Mouse (Mus musculus): ENCODE measurements around the gene Lpp. TPM values are rescaled to one million over a fixed set of nuclear protein-coding genes. Genes with fewer than 3 reads are reported as not detected.

Lpp gene
- polyA plus RNA-seq, 1 experiment from 2014 or later, result 25.9 TPM

- H3K27ac ChIP-seq, result no peak overlapping the region
- no peak overlapping the region for H3K4me2 ChIP-seq (replicated peaks)
- no peaks in the 10 kb centered on the region for H3K9me3 ChIP-seq (replicated peaks)
- no peak for ATAC-seq (ENCODE audit: low FRiP score)
- 86% methylated on average over 5 of the region's 5 CpGs for WGBS
- no peaks in the 10 kb centered on the region for H3K27me3 ChIP-seq
- H3K36me3 ChIP-seq, result no peaks in the 10 kb centered on the region
- no peak overlapping the region for H3K9ac ChIP-seq
- H3K4me3 ChIP-seq, result no peak overlapping the region
- H3K4me1 ChIP-seq, result no peaks in the 10 kb centered on the region
These were observed 259.7 kb downstream of the Lpp start for GRCm38 (mm10) chr16:24653041-24653440.

- Histone ChIP-seq H3K4me2 (replicated peaks) (no peak overlapping the region), H3K9ac (no peak overlapping the region), H3K36me3 (no peaks in the 10 kb centered on the region), H3K27ac (no peak overlapping the region), H3K4me3 (no peak overlapping the region), H3K4me1 (no peaks in the 10 kb centered on the region), H3K27me3 (no peaks in the 10 kb centered on the region), H3K9me3 (replicated peaks) (no peaks in the 10 kb centered on the region)
- ATAC-seq (ENCODE audit: low FRiP score), result no peak
- WGBS, result 97% methylated on average over 3 of the region's 3 CpGs
These were observed 261.8 kb downstream of the Lpp start for GRCm38 (mm10) chr16:24655116-24655515.

- Histone ChIP-seq H3K4me2 (replicated peaks) (no peak overlapping the region), H3K27me3 (no peaks in the 10 kb centered on the region), H3K4me1 (no peaks in the 10 kb centered on the region), H3K9me3 (replicated peaks) (no peaks in the 10 kb centered on the region), H3K9ac (no peak overlapping the region), H3K4me3 (no peak overlapping the region), H3K36me3 (no peaks in the 10 kb centered on the region), H3K27ac (no peak overlapping the region)
- no peak for ATAC-seq (ENCODE audit: low FRiP score)
- WGBS, result 94% methylated on average over 8 of the region's 8 CpGs
These were observed 262.7 kb downstream of the Lpp start for GRCm38 (mm10) chr16:24656026-24656425.

GRCm38 (mm10) chr16:24656752-24657151 lies 263.4 kb downstream of the Lpp start:
- Histone ChIP-seq H3K4me3 (no peak overlapping the region), H3K9me3 (replicated peaks) (no peaks in the 10 kb centered on the region), H3K27ac (no peak overlapping the region), H3K4me2 (replicated peaks) (no peak overlapping the region), H3K4me1 (no peaks in the 10 kb centered on the region), H3K9ac (no peak overlapping the region), H3K36me3 (no peaks in the 10 kb centered on the region), H3K27me3 (no peaks in the 10 kb centered on the region)
- 94% methylated on average over 5 of the region's 5 CpGs for WGBS
- no peak for ATAC-seq (ENCODE audit: low FRiP score)

GRCm38 (mm10) chr16:24659049-24659448 lies 265.7 kb downstream of the Lpp start:
- no peak for ATAC-seq (ENCODE audit: low FRiP score)
- no peak overlapping the region for H3K9ac ChIP-seq
- H3K4me1 ChIP-seq, result no peaks in the 10 kb centered on the region
- H3K27ac ChIP-seq, result no peak overlapping the region
- no peak overlapping the region for H3K4me2 ChIP-seq (replicated peaks)
- no peaks in the 10 kb centered on the region for H3K9me3 ChIP-seq (replicated peaks)
- H3K4me3 ChIP-seq, result no peak overlapping the region
- H3K36me3 ChIP-seq, result no peaks in the 10 kb centered on the region
- WGBS, result 92% methylated on average over 2 of the region's 2 CpGs
- H3K27me3 ChIP-seq, result no peaks in the 10 kb centered on the region

GRCm38 (mm10) chr16:24664131-24664530 lies 270.8 kb downstream of the Lpp start:
- ATAC-seq (ENCODE audit: low FRiP score), result no peak
- Histone ChIP-seq H3K4me2 (replicated peaks) (no peak overlapping the region), H3K4me3 (no peak overlapping the region), H3K27ac (no peak overlapping the region), H3K4me1 (no peaks in the 10 kb centered on the region), H3K27me3 (no peaks in the 10 kb centered on the region), H3K9ac (no peak overlapping the region), H3K36me3 (no peaks in the 10 kb centered on the region), H3K9me3 (replicated peaks) (no peaks in the 10 kb centered on the region)

- 84% methylated on average over 5 of the region's 5 CpGs for WGBS
- no peak overlapping the region for H3K27ac ChIP-seq
- no peaks in the 10 kb centered on the region for H3K36me3 ChIP-seq
- ATAC-seq (ENCODE audit: low FRiP score), result no peak
- H3K9me3 ChIP-seq (replicated peaks), result no peaks in the 10 kb centered on the region
- no peaks in the 10 kb centered on the region for H3K4me1 ChIP-seq
- no peaks in the 10 kb centered on the region for H3K27me3 ChIP-seq
- no peak overlapping the region for H3K4me2 ChIP-seq (replicated peaks)
- no peak overlapping the region for H3K9ac ChIP-seq
- H3K4me3 ChIP-seq, result no peak overlapping the region
These were observed 276.6 kb downstream of the Lpp start for GRCm38 (mm10) chr16:24669718-24670460.

- no peaks in the 10 kb centered on the region for H3K9me3 ChIP-seq (replicated peaks)
These were observed 285.6 kb downstream of the Lpp start for GRCm38 (mm10) chr16:24678942-24679341.

GRCm38 (mm10) chr16:24695062-24695461 lies 301.8 kb downstream of the Lpp start:
- H3K4me3 ChIP-seq, result no peak overlapping the region
- no peaks in the 10 kb centered on the region for H3K9me3 ChIP-seq (replicated peaks)
- H3K9ac ChIP-seq, result no peak overlapping the region
- ATAC-seq (ENCODE audit: low FRiP score), result no peak
- no peaks in the 10 kb centered on the region for H3K27me3 ChIP-seq
- no peaks in the 10 kb centered on the region for H3K4me1 ChIP-seq
- H3K4me2 ChIP-seq (replicated peaks), result no peak overlapping the region
- H3K36me3 ChIP-seq, result no peaks in the 10 kb centered on the region
- 96% methylated on average over 4 of the region's 4 CpGs for WGBS
- H3K27ac ChIP-seq, result no peak overlapping the region

More at GRCm38 (mm10) chr16:24678942-24679341, 285.6 kb downstream of the Lpp start:
- Histone ChIP-seq H3K4me3 (no peak overlapping the region), H3K9ac (no peak overlapping the region), H3K4me1 (no peaks in the 10 kb centered on the region), H3K27ac (no peak overlapping the region), H3K4me2 (replicated peaks) (no peak overlapping the region), H3K36me3 (no peaks in the 10 kb centered on the region), H3K27me3 (no peaks in the 10 kb centered on the region)
- no peak for ATAC-seq (ENCODE audit: low FRiP score)

- WGBS, result 92% methylated on average over 3 of the region's 3 CpGs
- H3K4me1 ChIP-seq, result no peaks in the 10 kb centered on the region
- no peak for ATAC-seq (ENCODE audit: low FRiP score)
These were observed 310.9 kb downstream of the Lpp start for GRCm38 (mm10) chr16:24704215-24704614.

GRCm38 (mm10) chr16:24723641-24724040 lies 330.3 kb downstream of the Lpp start:
- no peak for ATAC-seq (ENCODE audit: low FRiP score)
- no peak overlapping the region for H3K4me3 ChIP-seq
- no peak overlapping the region for H3K27ac ChIP-seq
- H3K4me1 ChIP-seq, result no peaks in the 10 kb centered on the region
- no peak overlapping the region for H3K4me2 ChIP-seq (replicated peaks)
- no peaks in the 10 kb centered on the region for H3K36me3 ChIP-seq
- no peak overlapping the region for H3K9ac ChIP-seq
- WGBS, result 80% methylated on average over 4 of the region's 4 CpGs
- no peaks in the 10 kb centered on the region for H3K27me3 ChIP-seq
- no peaks in the 10 kb centered on the region for H3K9me3 ChIP-seq (replicated peaks)

More at GRCm38 (mm10) chr16:24704215-24704614, 310.9 kb downstream of the Lpp start:
- Histone ChIP-seq H3K27ac (no peak overlapping the region), H3K4me2 (replicated peaks) (no peak overlapping the region), H3K27me3 (no peaks in the 10 kb centered on the region), H3K36me3 (no peaks in the 10 kb centered on the region), H3K4me3 (no peak overlapping the region), H3K9ac (no peak overlapping the region), H3K9me3 (replicated peaks) (no peaks in the 10 kb centered on the region)

GRCm38 (mm10) chr16:24732751-24733150 lies 339.4 kb downstream of the Lpp start:
- Histone ChIP-seq H3K9me3 (replicated peaks) (no peaks in the 10 kb centered on the region), H3K27ac (no peak overlapping the region), H3K27me3 (no peaks in the 10 kb centered on the region), H3K9ac (no peak overlapping the region), H3K4me2 (replicated peaks) (no peak overlapping the region), H3K36me3 (no peaks in the 10 kb centered on the region), H3K4me1 (peaks cover 3% of the 10 kb centered on the region; the same call in 1 of the 2 replicates), H3K4me3 (no peak overlapping the region)
- no peak for ATAC-seq (ENCODE audit: low FRiP score)
- 88% methylated on average over 1 of the region's 1 CpGs for WGBS

GRCm38 (mm10) chr16:24733321-24733720 lies 340.0 kb downstream of the Lpp start:
- H3K36me3 ChIP-seq, result no peaks in the 10 kb centered on the region
- H3K9me3 ChIP-seq (replicated peaks), result no peaks in the 10 kb centered on the region
- no peak overlapping the region for H3K27ac ChIP-seq
- no peak overlapping the region for H3K4me3 ChIP-seq
- no peak for ATAC-seq (ENCODE audit: low FRiP score)
- H3K4me2 ChIP-seq (replicated peaks), result no peak overlapping the region
- no peaks in the 10 kb centered on the region for H3K27me3 ChIP-seq
- WGBS, result 92% methylated on average over 1 of the region's 1 CpGs
- H3K4me1 ChIP-seq, result peaks cover 6% of the 10 kb centered on the region; the same call in 1 of the 2 replicates
- no peak overlapping the region for H3K9ac ChIP-seq
